Mouse (Mus musculus): ENCODE measurements around the gene Pip5k1b.

Gene Pip5k1b

GRCm38 (mm10) chr19:24280601-24281228 is 275.0 kb downstream of the Pip5k1b start, which contains the start of gene Fxn:
TSS of gene Fxn (minus strand) at chr19:24280605.
- Histone ChIP-seq H3K9me3 (ENCODE audit: low read length) (no peaks in the 10 kb centered on the region), H3K27me3 (ENCODE audit: insufficient read depth, low read length) (no peaks in the 10 kb centered on the region), H3K4me3 (replicated peaks; ENCODE audit: low read length) (peak within 1 kb of the TSS; percentile 86), H3K4me1 (replicated peaks; ENCODE audit: low read depth, low read length) (peaks cover 26% of the 10 kb centered on the region), H3K36me3 (ENCODE audit: insufficient read depth, low read length) (peaks cover 9% of the 10 kb centered on the region)
- TF ChIP-seq CTCF (conservative IDR thresholded peaks at IDR 0.05; ENCODE audit: low read length) (no peak), NANOG (IDR thresholded peaks at IDR 0.05; ENCODE audit: borderline replicate concordance, low read length) (no peak), POU5F1 (IDR thresholded peaks at IDR 0.05; ENCODE audit: borderline replicate concordance, low read length) (no peak)

GRCm38 (mm10) chr19:24279706-24280600 is 275.7 kb downstream of the Pip5k1b start:
- Histone ChIP-seq H3K36me3 (ENCODE audit: insufficient read depth, low read length) (peaks cover 14% of the 10 kb centered on the region), H3K27me3 (ENCODE audit: insufficient read depth, low read length) (no peaks in the 10 kb centered on the region), H3K4me1 (replicated peaks; ENCODE audit: low read depth, low read length) (peaks cover 26% of the 10 kb centered on the region), H3K4me3 (replicated peaks; ENCODE audit: low read length) (peak overlapping the region; percentile 86), H3K9me3 (ENCODE audit: low read length) (no peaks in the 10 kb centered on the region)
- TF ChIP-seq CTCF (conservative IDR thresholded peaks at IDR 0.05; ENCODE audit: low read length) (no peak), NANOG (IDR thresholded peaks at IDR 0.05; ENCODE audit: borderline replicate concordance, low read length) (no peak)

GRCm38 (mm10) chr19:24278859-24279258 is 276.8 kb downstream of the Pip5k1b start:
- TF ChIP-seq POU5F1 (IDR thresholded peaks at IDR 0.05; ENCODE audit: borderline replicate concordance, low read length): no peak
- TF ChIP-seq CTCF (conservative IDR thresholded peaks at IDR 0.05; ENCODE audit: low read length): no peak
- TF ChIP-seq NANOG (IDR thresholded peaks at IDR 0.05; ENCODE audit: borderline replicate concordance, low read length): no peak
- H3K27me3 ChIP-seq (ENCODE audit: insufficient read depth, low read length): no peaks in the 10 kb centered on the region
- peak overlapping the region; percentile 86; the same call in 1 of the 2 replicates for H3K4me3 ChIP-seq (replicated peaks; ENCODE audit: low read length)
- no peaks in the 10 kb centered on the region for H3K9me3 ChIP-seq (ENCODE audit: low read length)
- peaks cover 23% of the 10 kb centered on the region for H3K4me1 ChIP-seq (replicated peaks; ENCODE audit: low read depth, low read length)
- peaks cover 20% of the 10 kb centered on the region for H3K36me3 ChIP-seq (ENCODE audit: insufficient read depth, low read length)

- H3K4me3 ChIP-seq (replicated peaks; ENCODE audit: low read length): no peak overlapping the region
- peaks cover 32% of the 10 kb centered on the region for H3K36me3 ChIP-seq (ENCODE audit: insufficient read depth, low read length)
- TF ChIP-seq NANOG (IDR thresholded peaks at IDR 0.05; ENCODE audit: borderline replicate concordance, low read length) (no peak), POU5F1 (IDR thresholded peaks at IDR 0.05; ENCODE audit: borderline replicate concordance, low read length) (no peak), CTCF (conservative IDR thresholded peaks at IDR 0.05; ENCODE audit: low read length) (no peak)
- H3K27me3 ChIP-seq (ENCODE audit: insufficient read depth, low read length): no peaks in the 10 kb centered on the region
- H3K9me3 ChIP-seq (ENCODE audit: low read length): no peaks in the 10 kb centered on the region
- H3K4me1 ChIP-seq (replicated peaks; ENCODE audit: low read depth, low read length): peaks cover 29% of the 10 kb centered on the region
Observed at GRCm38 (mm10) chr19:24274281-24274680, 281.4 kb downstream of the Pip5k1b start.

- Histone ChIP-seq H3K4me3 (replicated peaks; ENCODE audit: low read length) (0 out of 2 replicates have a peak overlapping the region, but pooled peaks have one; percentile 7), H3K9me3 (ENCODE audit: low read length) (no peaks in the 10 kb centered on the region), H3K36me3 (ENCODE audit: insufficient read depth, low read length) (peaks cover 31% of the 10 kb centered on the region), H3K27me3 (ENCODE audit: insufficient read depth, low read length) (no peaks in the 10 kb centered on the region), H3K4me1 (replicated peaks; ENCODE audit: low read depth, low read length) (peaks cover 42% of the 10 kb centered on the region)
- TF ChIP-seq NANOG (IDR thresholded peaks at IDR 0.05; ENCODE audit: borderline replicate concordance, low read length): no peak
- peak; percentile 79 for TF ChIP-seq CTCF (conservative IDR thresholded peaks at IDR 0.05; ENCODE audit: low read length)
- TF ChIP-seq POU5F1 (IDR thresholded peaks at IDR 0.05; ENCODE audit: borderline replicate concordance, low read length): no peak
Observed at GRCm38 (mm10) chr19:24271746-24272426, 283.8 kb downstream of the Pip5k1b start.

- Histone ChIP-seq H3K4me1 (replicated peaks; ENCODE audit: low read depth, low read length) (peaks cover 45% of the 10 kb centered on the region), H3K27me3 (ENCODE audit: insufficient read depth, low read length) (no peaks in the 10 kb centered on the region), H3K36me3 (ENCODE audit: insufficient read depth, low read length) (peaks cover 25% of the 10 kb centered on the region), H3K4me3 (replicated peaks; ENCODE audit: low read length) (no peak overlapping the region), H3K9me3 (ENCODE audit: low read length) (no peaks in the 10 kb centered on the region)
- no peak for TF ChIP-seq NANOG (IDR thresholded peaks at IDR 0.05; ENCODE audit: borderline replicate concordance, low read length)
- TF ChIP-seq POU5F1 (IDR thresholded peaks at IDR 0.05; ENCODE audit: borderline replicate concordance, low read length): no peak
- no peak for TF ChIP-seq CTCF (conservative IDR thresholded peaks at IDR 0.05; ENCODE audit: low read length)
Observed at GRCm38 (mm10) chr19:24271326-24271725, 284.3 kb downstream of the Pip5k1b start.

- TF ChIP-seq POU5F1 (IDR thresholded peaks at IDR 0.05; ENCODE audit: borderline replicate concordance, low read length) (no peak), CTCF (conservative IDR thresholded peaks at IDR 0.05; ENCODE audit: low read length) (no peak)
- H3K4me3 ChIP-seq (replicated peaks; ENCODE audit: low read length): peak overlapping the region; percentile 5; the same call in 1 of the 2 replicates
- H3K27me3 ChIP-seq (ENCODE audit: insufficient read depth, low read length): no peaks in the 10 kb centered on the region
- peaks cover 29% of the 10 kb centered on the region for H3K36me3 ChIP-seq (ENCODE audit: insufficient read depth, low read length)
- peaks cover 45% of the 10 kb centered on the region for H3K4me1 ChIP-seq (replicated peaks; ENCODE audit: low read depth, low read length)
- H3K9me3 ChIP-seq (ENCODE audit: low read length): no peaks in the 10 kb centered on the region
Observed at GRCm38 (mm10) chr19:24268531-24268930, 287.1 kb downstream of the Pip5k1b start.

All from E14TG2a.4 (cell line).